ENCODE assay signal across 28 mouse cellular contexts in genomic region chr4:63850082-63850481, GRCm38 (mm10). TPM values are rescaled to one million over a fixed set of nuclear protein-coding genes. Genes with fewer than 3 reads are reported as not detected.
"Had no signal": no experiment of that assay in that cellular context is flagged by ENCODE, and none has a peak within 500 bp of the region (broad histone marks: within the 10 kb centered on the region; RNA-seq: fewer than 3 reads in every experiment).

No protein-coding gene starts in this region.

- DNase-seq: cerebellum, adult 9-10 months; cerebellum, adult 9-11 months; cerebellum, postnatal 10 days; cerebellum, postnatal 14 days; cerebellum, postnatal 25 days; cerebellum, postnatal 36 days; embryo, embryonic 11 days; forebrain, postnatal 0 days; gastrocnemius, adult 2 months; gastrocnemius, postnatal 10 days; gastrocnemius, postnatal 14 days; gastrocnemius, postnatal 25 days; gastrocnemius, postnatal 36 days; heart, adult 2 months had no signal

RNA-seq across cellular contexts. Expression of gene Tnfsf8, which starts 11.1 kb away (rescaled TPM):
- total RNA-seq: forebrain, postnatal 0 days; gastrocnemius, adult 18-20 months; gastrocnemius, adult 2 months; gastrocnemius, adult 8-10 months; gastrocnemius, postnatal 14 days; gastrocnemius, postnatal 25 days; gastrocnemius, postnatal 36 days; gastrocnemius, postnatal 4 days; heart, adult 2 months had no signal
- polyA plus RNA-seq: embryonic facial prominence, embryonic 10.5 days; embryonic facial prominence, embryonic 11.5 days; embryonic facial prominence, embryonic 12.5 days; embryonic facial prominence, embryonic 15.5 days; erythroblast, embryonic 14.5 days; forebrain, embryonic 10.5 days; forebrain, embryonic 11.5 days; forebrain, embryonic 12.5 days; forebrain, embryonic 13.5 days; heart, embryonic 10.5 days; heart, embryonic 11.5 days had no signal
